Mouse (Mus musculus): ENCODE data around the gene Ntf5. TPM values are rescaled to one million over a fixed set of nuclear protein-coding genes. Genes with fewer than 3 reads are reported as not detected.
"Not testable (repeated sequence)": the region's sequence is repeated elsewhere in the genome, so short reads cannot be mapped to it uniquely, and the experiment has no call there.

The Ntf5 gene
- polyA plus RNA-seq, 1 experiment: 1.8 TPM

DNA sequence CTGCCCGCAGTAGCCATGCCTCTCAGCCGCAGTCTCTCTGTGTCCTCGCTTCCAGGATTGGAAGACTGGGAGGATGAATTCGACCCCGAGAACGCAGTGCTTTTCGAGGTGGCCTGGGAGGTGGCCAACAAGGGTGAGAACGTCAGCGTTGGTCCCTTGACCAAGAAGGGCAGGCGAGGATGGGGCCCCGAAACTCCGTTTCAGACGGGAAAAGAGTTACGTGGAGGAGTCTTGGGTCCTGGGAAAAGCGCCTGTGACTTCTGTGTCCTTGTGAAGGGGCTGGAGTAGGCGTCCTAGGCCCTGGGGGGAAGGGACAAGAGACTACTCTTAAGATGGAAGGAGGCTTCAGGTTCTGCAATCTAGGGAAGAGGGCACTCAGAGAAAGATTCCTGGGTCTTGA, 21.5 kb downstream of the Ntf5 start:
- no peak for DNase-seq (ENCODE audit: low read depth)

DNA sequence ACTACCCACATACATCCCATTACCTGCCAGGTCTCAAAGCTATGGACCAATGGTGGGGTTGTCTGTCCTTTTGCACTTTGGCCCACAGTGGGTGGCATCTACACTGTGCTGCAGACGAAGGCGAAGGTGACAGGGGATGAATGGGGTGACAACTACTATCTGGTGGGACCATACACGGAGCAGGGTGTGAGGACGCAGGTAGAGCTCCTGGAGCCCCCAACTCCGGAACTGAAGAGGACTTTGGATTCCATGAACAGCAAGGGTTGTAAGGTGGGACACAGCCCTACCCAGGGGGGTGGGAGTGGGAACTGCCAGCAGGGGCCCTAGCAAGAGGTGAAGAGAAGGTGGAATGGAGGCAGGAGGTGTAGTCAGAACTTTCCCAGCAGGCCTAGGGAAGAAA, 22.9 kb downstream of the Ntf5 start:
- no peak for DNase-seq (ENCODE audit: low read depth)

DNA sequence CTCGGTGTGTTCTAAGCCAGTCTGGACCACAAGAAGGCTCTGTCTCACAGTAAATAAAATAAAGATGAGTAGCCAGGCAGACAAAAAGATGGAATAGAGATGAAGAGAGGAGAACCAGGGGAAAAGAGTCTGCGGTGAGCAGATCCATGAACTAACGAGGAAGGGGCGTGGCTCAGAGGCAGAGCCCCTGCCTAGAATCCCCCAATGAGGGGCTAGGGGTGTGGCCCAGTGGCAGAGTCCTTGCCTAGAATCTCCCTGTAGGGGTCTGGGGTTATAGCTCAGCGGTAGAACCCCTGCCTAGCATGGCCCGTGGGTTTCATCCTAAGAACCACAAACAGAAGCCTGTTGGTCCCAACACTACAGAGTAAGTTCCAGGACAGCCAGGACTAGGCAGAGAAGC, 23.6 kb downstream of the Ntf5 start:
- DNase-seq (ENCODE audit: low read depth): no peak

DNA sequence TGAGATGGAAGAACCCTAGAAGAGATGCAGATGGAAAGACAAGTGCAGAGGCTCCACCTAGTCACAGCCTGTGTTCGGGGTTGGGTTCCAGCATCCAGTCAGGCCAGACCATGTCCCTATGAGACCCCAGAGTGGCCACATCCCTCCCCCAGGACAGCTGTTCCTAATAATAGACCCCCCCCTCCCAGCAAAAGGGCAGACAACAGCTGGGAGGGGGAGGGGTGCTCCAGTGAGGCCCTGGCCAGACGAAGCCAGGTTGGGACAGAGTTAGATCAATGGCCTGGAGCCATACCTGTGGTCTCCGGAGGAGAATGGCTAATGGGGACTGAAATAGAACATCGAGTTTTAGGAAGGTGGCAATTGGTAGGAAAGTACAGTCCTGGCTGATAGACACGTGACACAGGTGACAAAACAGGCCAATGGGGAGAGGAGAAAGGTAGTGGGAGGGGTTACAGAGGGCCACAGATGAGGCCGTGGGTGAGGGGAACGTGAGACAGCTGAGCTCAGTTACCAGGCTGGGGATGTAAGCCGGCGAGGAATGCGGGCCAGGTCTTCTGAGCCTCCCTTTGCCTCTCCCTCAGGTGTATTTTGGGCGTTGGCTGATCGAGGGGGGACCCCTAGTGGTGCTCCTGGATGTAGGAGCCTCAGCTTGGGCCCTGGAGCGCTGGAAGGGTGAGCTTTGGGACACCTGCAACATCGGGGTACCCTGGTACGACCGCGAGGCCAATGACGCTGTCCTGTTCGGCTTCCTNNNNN, 24.2 kb downstream of the Ntf5 start, which contains the start of gene Ruvbl2:
Gene Ruvbl2, minus strand, starts transcription at position 576 of the 756 bp plus-strand sequence.
- DNase-seq (ENCODE audit: low read depth): no peak

DNA sequence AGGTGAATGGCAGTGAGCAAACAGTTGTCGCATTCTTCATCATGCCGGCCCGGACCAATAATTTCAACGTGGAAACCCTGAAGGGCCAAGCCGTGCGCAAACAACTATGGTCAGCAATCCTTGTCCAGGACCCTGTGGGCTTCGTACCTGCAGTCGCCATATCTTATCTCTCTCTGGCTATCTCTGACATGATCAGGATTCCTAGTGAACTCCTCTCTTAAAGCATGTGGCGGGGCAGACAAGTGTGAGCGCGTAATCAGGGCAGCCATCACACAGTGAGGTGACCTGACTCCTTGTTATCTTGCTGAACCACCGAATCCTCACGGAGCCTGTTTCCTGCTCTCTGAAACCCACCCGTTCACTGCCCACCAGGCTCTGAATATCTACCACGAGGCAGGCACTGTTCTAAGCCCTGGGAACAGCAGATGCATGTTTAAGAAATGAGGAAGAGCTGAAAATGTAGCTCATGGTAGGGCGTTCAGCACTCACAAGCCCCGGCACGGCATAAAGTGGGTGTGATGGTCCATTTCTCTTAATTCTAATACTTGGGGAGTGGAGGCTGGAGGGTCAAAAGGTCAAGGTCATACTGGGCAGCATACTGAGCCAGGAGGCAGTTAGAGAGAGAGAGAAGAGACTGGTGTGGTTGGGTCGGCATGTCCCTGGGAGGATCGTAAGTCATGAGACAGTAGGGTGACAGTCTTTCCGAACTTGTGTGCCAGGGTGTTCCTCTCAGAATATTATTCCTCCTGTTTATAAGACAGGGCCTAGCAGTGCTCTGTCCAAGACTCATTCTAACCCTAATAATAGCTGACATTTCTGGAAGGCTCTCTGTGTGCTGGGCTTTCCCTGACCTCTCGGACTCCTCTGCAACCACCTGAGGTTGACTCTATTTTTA, 30.3 kb downstream of the Ntf5 start:
- no peak for DNase-seq (ENCODE audit: low read depth)

DNA sequence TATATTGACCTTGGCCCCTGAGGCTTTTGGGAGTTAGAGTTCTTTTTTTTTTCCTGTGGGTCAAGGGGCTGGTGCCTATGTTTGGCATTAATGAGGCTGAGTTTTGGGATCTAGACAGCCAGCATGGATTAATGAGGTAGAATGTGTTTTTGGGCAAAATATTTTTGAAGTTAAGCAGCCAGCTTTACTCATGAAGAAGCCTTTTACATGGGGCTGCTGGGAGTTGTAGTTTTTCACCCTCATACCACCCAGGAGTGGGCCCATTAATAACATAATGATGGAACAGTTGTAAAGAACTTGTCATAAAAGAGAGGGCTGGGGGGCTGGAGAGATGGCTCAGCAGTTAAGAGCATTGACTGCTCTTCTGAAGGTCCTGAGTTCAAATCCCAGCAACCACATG, 33.1 kb downstream of the Ntf5 start:
- DNase-seq (ENCODE audit: low read depth): no peak

DNA sequence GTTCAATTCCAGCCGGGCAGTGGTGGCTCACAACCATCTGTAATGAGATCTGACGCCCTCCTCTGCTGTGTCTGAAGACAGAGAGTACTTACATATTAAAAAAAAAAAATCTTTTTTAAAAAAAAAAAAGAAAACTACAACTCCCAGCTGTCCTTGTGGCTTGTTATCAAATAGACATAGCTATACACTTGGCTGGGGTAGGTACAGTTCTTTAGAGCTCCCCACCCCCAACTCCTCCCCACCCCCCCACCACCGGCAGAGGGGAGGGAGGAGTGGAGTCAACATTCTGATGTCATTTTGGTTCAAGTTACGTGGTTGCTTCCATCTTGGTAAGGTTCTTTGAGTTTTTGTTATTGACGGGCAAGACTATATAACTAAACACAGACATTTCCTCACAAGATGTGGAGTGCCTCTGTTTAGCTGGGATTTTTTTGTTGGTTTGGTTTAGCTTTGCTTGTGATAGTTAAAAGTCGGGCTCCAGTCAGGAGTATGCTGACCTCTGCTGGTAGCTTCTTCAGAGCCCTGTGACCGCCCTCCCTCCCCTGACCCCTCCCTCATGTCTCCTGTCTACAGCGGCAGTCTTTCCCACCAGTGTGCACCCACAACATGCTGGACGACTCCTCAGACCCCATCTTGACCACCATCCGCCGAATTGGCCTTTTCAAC, 34.0 kb downstream of the Ntf5 start:
- DNase-seq (ENCODE audit: low read depth): no peak

DNA sequence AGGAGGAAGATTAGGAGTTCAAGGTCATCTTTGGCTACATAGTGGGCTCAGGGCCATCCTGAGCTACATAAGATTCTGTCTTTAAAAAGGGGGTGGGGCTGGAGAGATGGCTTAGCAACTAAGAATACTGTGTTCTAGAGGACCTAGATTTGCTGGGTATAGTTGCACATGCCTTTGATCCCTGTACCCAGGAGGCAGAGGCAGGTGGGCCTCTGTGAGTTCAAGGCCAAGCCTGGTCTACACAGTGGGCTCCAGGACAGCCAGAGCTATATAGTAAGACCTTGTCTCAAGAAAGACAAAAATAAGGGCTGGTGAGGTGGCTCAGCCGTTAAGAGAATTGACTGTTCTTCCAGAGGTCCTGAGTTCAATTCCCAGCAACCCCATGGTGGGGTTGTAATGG, 36.5 kb downstream of the Ntf5 start:
- DNase-seq (ENCODE audit: low read depth): no peak

DNA sequence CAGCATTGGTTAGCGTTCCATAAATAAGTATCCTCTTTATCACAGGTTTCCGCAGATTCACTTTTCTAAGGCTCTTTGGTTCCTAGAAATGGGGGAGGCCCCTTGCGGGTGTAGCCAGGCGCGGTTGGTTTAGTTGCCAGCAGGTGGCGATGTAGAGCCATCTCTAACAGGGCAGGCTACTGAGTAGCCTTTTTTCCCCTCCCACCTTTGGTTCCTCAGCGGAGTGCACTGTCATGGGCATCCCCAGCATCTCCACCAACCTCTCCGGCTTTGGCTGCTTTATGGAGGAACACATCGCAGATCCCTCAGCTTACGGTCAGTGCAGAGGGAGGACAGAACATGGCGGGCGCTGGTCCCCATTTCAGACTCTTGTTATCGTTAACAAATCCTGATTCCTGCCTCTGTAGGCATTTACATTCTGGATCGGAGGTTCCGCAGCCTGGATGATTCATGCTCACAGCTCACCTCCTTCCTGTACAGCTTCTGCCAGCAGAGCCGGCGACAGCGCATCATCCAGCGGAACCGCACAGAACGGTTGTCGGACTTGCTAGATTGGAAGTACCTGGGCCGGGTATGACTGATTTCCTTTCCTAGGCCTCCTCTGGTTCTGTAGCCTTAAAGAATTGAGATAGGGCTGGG, 38.0 kb downstream of the Ntf5 start:
- no peak for DNase-seq (ENCODE audit: low read depth)

DNA sequence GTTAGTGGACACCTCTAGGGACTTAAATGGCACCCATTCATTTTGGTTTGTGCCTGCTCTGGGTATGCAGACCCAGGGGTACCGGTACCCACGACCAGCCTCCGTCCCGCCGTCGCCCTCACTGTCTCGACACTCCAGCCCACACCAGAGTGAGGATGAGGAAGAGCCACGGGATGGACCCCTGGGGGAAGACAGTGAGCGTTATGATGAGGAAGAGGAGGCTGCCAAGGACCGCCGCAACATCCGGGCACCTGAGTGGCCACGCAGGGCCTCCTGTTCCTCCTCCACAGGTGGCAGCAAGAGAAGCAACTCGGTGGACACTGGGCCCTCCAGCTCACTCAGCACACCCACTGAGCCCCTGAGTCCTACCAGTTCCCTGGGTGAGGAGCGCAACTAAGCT, 41.5 kb downstream of the Ntf5 start:
- DNase-seq (ENCODE audit: low read depth): no peak

DNA sequence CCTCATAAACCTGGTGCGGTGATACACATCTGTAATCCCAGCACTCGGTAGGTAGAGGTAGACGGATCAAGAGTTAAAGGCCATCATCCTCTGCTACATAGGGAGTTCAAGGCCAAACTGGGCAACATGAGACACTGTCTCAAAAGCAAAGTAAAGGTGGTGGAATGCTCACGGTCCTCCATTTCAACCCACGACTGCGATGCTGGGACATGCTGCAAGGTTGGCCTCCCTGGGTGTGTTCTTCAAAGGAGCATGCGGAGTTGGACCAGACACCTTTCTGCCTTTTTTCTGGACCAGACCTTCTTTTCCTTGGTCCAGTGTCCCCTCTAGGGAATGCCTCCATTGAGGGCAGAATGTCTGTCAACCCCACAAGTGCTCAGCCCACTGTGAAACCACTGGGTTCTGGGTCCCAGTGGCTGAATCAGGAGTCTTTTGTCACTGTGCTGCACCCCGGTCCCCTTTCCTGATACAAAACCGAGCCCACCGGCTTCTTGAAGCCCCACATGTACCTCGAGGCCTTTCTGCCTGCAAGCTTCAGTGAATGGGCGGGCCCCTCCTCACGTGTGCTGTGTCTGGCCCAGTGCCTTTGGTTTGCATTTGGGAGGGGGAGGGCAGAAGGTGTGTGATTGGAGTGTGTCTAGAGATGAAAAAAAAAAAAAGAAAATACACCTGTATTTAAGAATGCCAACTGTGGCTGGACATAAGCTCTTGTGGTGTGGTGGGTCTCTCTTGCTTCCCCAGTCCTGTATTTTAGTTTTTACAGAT, 42.6 kb downstream of the Ntf5 start:
- DNase-seq (ENCODE audit: low read depth): no peak

DNA sequence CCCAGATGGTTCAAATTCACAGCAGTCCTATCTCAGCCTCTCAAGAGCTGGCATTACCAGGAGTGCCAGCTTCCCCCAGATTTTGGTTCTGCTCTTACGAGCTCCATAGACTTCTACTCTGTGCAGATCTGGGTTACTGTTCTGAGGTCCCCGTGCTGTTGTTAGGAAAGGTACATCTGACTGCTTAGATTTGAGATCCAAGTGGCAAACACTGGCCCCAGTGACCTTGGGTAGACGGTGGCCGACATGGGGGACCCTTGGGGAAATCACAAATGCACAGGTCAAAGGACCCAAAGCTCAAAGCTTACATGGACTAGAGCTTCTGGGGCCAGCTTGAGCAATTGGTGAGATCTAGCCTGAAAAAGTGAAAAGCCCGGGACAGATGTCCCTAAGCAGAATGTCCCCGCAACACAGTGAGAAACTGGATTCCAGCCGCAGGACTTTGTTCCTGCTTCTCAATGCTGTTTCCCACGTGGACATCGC, 43.3 kb downstream of the Ntf5 start:
- DNase-seq (ENCODE audit: low read depth): no peak

DNA sequence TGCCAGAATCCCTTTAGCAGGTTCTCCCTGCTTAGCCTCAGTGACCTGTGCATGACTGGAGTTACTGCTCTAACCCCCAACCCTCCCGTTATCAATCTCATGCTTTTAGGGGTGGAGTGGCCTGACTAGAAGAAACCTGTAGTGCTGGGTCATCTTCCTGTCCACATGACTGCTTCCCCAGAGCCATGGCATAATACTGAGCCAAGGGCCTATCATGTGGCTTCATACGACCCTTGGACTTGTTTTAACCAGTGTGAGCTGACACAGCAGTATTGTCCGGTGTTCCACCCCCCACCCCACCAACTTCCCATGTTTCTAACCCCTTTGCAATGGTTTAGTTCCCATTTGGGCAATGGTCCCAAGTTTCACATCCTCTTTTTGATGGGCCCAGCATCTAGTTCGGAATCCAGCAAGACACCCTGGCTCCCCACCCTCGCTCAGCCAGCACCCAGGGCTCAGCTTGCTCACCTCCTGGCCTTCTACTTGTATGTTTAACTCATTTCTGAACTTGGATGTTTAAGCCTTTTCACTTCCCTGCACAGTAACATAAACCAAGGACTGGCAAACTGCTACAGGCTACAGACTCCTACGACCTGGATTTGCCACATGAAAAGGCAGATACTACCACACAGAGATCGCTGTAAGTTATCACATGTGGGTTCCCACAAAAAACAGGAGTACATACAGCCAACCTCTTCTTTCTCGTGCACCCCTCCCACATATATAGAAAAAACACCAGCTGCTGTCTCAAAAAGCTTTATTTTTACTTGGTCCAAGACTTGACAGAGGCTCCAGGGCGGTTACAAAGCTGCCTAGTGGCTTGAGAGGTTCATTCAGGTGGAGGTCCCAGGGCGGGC, 43.9 kb downstream of the Ntf5 start:
- no peak for DNase-seq (ENCODE audit: low read depth)

DNA sequence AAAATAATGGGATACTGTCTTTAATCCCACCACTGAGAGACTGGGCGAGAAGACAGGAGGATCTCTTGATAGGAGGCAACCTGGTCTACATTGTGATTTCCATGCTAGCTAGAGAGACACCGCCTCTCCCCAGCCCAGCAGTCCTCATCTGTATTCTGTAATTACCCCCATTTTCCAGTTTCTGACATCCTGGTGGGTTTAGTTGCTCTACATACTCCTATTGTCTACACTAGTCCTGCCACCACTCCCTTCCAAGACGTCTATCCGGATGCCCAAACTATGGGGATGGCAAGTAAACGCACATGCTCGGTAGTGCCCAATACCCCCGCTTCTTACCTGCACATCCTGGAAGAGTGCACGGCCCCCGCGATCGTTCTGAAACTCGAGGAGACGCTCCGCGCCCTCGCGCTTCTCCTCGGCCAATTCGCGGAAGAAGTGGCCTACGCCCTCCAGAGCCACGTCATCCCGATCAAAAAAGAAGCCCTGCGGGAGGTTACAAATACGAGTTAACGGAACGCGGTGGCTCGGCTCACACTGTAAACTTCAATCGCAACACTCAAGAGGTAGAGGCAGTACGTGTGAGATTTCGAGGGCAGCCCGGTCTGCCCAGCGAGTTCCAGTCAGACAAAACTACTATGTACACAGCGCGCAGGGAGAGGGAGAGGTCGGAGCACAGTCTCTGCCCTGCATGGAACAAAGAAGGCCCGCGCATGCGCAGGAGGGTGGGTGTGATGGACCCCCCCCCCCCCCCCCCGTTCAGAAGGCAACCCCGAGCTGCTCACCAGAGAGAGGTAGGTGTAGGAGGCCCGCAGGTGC, 45.5 kb downstream of the Ntf5 start:
- DNase-seq (ENCODE audit: low read depth): no peak

DNA sequence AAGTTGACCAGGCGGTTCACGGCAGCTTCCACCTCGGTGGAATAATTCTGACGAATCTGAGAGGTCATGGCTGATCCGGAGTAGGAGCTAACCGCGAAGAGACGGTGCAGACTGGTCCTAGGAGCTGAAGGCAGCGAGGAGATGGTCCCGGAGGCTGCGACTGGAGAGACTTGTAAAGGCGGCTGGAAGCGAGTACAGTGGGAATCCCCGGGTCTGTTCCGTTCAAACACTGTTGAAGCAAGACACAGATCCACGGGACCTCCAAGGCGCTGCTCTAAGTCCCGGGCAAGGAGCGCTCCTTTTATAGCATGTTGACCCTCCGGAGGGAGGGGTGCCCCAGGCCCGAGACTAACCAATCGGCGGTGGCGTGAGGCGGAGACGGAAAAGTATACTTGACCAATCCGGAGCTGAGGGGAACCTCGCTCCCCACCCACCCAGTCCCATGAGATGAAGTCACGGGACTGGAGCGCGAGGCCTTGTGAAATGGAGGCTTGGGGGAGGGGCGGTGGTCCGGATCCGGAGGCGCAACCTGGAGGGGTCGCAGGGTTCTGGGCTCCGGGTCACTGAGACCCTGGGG, 46.2 kb downstream of the Ntf5 start, which contains the start of gene Ftl1:
Gene Ftl1, minus strand, starts transcription at position 321 of the 577 bp plus-strand sequence.
- not testable (repeated sequence) for DNase-seq (ENCODE audit: low read depth)

DNA sequence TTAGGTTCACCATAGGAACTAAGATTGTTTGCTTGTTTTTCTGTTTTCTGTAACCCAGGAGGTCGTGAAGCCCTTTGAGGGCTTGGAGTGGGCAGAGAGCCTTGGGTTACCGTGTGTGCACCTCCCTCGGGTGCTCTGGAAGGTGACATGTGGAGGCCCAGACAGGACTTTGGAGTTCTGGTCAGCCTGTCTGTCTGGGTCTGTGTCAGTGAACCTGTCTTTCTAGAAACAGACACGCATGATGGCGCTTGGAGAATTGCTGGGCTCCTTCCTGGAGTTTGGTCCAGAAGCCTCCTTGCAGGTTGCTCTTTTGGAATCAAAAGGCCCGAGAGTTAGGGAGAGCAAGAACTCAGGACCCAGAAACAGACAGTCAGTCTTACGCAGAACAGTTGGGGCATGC, 46.9 kb downstream of the Ntf5 start:
- DNase-seq (ENCODE audit: low read depth): no peak

DNA sequence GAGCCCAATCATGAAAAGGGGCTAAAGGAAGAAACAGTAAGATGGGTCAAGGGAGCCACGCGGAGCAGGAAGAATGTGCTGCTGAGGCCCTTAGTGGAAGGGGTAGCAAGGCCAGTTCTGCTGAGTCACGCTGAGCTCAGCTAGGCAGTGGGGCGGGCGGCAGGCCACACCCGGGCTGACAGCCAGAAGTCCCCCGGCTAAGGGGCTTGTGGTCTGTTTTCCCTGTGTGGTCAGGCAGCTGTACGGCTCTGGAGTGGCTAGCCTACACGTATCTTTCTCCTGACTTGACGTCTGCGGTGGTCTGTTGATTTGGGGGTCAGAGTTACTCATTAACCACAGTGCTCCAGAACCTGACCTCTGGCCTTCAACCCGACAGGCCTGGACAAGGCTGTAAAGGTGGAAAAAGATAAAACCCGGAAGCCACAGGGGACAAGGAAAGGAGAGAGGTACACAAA, 47.4 kb downstream of the Ntf5 start:
- no peak for DNase-seq (ENCODE audit: low read depth)

DNA sequence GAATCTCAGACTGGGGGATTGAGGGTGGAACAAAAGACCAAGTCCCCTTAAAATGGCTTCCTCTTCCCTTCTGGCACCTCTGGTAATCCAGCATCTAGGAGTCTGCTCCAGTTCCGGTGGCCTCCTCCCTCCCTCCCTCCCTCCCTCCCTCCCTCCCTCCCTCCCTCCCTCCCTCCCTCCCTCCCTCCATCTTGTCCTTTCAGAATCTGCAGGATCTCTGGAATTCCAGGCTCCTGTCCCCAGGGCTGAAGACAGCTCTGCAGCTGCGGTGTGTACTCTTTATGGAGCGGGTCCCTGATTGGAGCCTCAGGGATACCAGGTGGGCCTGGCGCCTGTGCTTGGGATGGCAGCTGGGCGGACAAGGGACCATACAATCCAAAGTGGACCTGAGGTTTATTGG, 47.8 kb downstream of the Ntf5 start:
- DNase-seq (ENCODE audit: low read depth): no peak

DNA sequence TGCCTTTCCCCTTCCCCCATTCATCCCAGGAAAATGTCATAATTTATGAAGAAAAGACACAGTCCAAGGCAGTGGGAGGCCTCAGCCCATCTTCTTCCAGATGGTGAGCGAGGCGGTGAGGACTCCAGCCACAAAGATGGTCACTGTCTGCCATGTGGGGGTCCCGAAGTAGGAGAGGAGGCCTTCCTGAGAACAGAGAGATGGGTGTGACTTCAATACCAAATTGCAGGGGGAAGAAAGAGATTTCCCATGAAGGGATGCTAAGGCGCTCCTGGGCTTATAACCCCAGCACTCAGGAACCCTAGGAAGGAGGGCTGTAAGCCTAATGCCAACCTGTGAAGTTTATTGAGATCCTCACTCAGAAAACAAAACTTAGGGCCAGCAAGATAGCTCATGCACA, 48.3 kb downstream of the Ntf5 start:
- no peak for DNase-seq (ENCODE audit: low read depth)

All from gonadal fat pad, adult 2 months (tissue).